Mouse (Mus musculus) heart, postnatal 0 days (tissue): ENCODE results near the gene Frmd4b.

Experiments
- CTCF ChIP-seq: IDR thresholded peaks from 2 replicates; pipeline ENCODE4 v1.5.1; 2016; ENCODE audit warnings: antibody characterized with exemption, control low read depth, low read depth
- EP300 ChIP-seq: IDR thresholded peaks from 2 replicates; pipeline ENCODE4 v1.6.1; 2016; ENCODE audit warnings: antibody characterized with exemption, low read depth

DNA sequence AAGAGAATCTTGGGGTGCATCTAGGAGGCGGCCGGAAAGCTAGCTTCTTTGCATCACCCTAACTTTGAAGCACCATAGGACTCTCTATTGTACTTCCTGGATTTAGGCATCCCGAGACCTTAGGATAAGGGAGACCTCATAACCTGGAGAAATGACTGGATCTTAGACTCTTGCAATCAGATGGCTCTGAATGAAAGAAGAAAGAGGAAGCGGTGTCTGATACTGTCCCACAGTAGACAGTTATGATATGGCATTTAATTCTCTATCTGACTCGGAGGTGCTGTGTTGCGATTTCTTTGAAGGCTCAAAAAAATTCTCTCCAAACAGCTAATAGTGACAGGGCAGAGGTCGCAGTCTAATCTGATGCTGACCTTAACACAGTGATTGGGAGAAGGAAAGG lies 433 bp upstream of the Frmd4b start:
- no peak for TF ChIP-seq CTCF
- no peak for TF ChIP-seq EP300
